Mouse (Mus musculus) skeletal muscle tissue, postnatal 0 days (tissue): ENCODE data around the gene Cbx7. TPM values are rescaled to one million over a fixed set of nuclear protein-coding genes. Genes with fewer than 3 reads are reported as not detected.

ENCODE experiments used
- microRNA-seq, 2 experiments: library from miRNA; unstranded; fragments of <30 nt; microRNA quantifications; one replicate each; pipeline ENCODE4; 2016
- polyA plus RNA-seq: library from polyadenylated mRNA; unstranded; fragments of >200 nt; fragmentation: Nextera tagmentation; extraction: Ambion mirVana; gene quantifications from 2 replicates; pipeline ENCODE4 v1.2.1, GENCODE M21; 2015

Cbx7 gene
- polyA plus RNA-seq = 0.60 and 0.94 TPM in 2 replicates

GRCm38 (mm10) chr15:79970940-79971339, at the start of gene Cbx7:
Gene Cbx7 (minus strand): TSS chr15:79971119.

GRCm38 (mm10) chr15:80014321-80015210, 43.6 kb upstream of the Cbx7 start, which contains the start of gene Pdgfb:
Gene Pdgfb (minus strand): TSS chr15:80014977.

GRCm38 (mm10) chr15:79891436-79892212, 79.3 kb downstream of the Cbx7 start, which contains the start of gene Apobec3:
Gene Apobec3 (plus strand): TSS chr15:79891659.

Small RNA genes within 50 kb of the gene (microRNA-seq; reads per million reads assigned to microRNA genes)
- 1.4 to 1.5 reads per million in 2 experiments for gene Mir7213

Other genes with a start within 250 kb of the Cbx7 start
- gene Sun2, start 228.6 kb downstream of the Cbx7 start, polyA plus RNA-seq = 4.6 and 5.8 TPM in 2 replicates
- gene Dnal4, start 193.3 kb downstream of the Cbx7 start, polyA plus RNA-seq = 27.7 and 28.2 TPM in 2 replicates
- gene Nptxr, start 166.4 kb downstream of the Cbx7 start, polyA plus RNA-seq = 1.4 and 1.8 TPM in 2 replicates
- gene Npcd, start 136.9 kb downstream of the Cbx7 start, polyA plus RNA-seq = 0.11 TPM in 1 of 2 replicates, not detected in the other
- 22.0 and 22.9 TPM in 2 replicates for gene Cbx6, start 136.4 kb downstream of the Cbx7 start, polyA plus RNA-seq
- gene Apobec3, start 79.5 kb downstream of the Cbx7 start, polyA plus RNA-seq = 7.5 and 8.2 TPM in 2 replicates
- 5.7 and 6.3 TPM in 2 replicates for gene Pdgfb, start 43.9 kb upstream of the Cbx7 start, polyA plus RNA-seq
- 11.7 and 12.5 TPM in 2 replicates for gene Syngr1, start 120.2 kb upstream of the Cbx7 start, polyA plus RNA-seq
- gene Rpl3, start 120.7 kb upstream of the Cbx7 start, polyA plus RNA-seq = 456 and 470 TPM in 2 replicates
- 15.7 and 16.6 TPM in 2 replicates for gene Tab1, start 162.0 kb upstream of the Cbx7 start, polyA plus RNA-seq
- gene Mgat3, start 202.6 kb upstream of the Cbx7 start, polyA plus RNA-seq = 0.37 and 0.54 TPM in 2 replicates